Mouse (Mus musculus) liver, embryonic 14.5 days (tissue): ENCODE data around the gene Mrpl10. TPM values are rescaled to one million over a fixed set of nuclear protein-coding genes. Genes with fewer than 3 reads are reported as not detected.
A peak's percentile ranks its signal among the peaks of the same experiment; 100 is the strongest.

Experiments
- ATAC-seq: fragments of 200-750 bp; cut with Nextera tagmentation; 2 replicates; pipeline ENCODE4 v1.8.0; 2017; ENCODE audit warnings: moderate number of reproducible peaks, mild to moderate bottlenecking, moderate library complexity; ENCODE audit not compliant: insufficient read depth
- DNase-seq, 3 experiments: peaks; one replicate each; pipeline ENCODE4 v3.0.0-alpha.2; 2012 to 2013; ENCODE audit warnings: low read depth in 3 of 3, low spot score in 3 of 3
- H3K27ac ChIP-seq: fragments of 300-500 bp; sonication (generic); 2 replicates; pipeline ENCODE4 v1.5.1; 2014; ENCODE audit warnings: moderate library complexity, mild to moderate bottlenecking, control low read depth, inconsistent platforms
- H3K27me3 ChIP-seq: fragments of 300-500 bp; sonication (generic); 2 replicates; pipeline ENCODE4 v1.6.1; 2014; ENCODE audit warnings: mild to moderate bottlenecking, low read length, moderate library complexity; ENCODE audit not compliant: control insufficient read depth, insufficient read depth
- H3K36me3 ChIP-seq: fragments of 300-500 bp; sonication (generic); replicated peaks from 2 replicates; pipeline ENCODE4 v1.6.1; 2014; ENCODE audit warnings: low read depth; ENCODE audit not compliant: control insufficient read depth, insufficient read depth
- H3K4me1 ChIP-seq, 2 experiments: fragments of 200-500 bp in 1 of 2; fragments of 300-500 bp in 1 of 2; sonication (generic) in 1 of 2; replicated peaks; 2 replicates each; pipeline ENCODE4 v1.6.1; 2012 to 2014; ENCODE audit warnings: antibody characterized with exemption in 1 of 2, inconsistent platforms in 1 of 2, low read length in 1 of 2; ENCODE audit not compliant: control insufficient read depth in 2 of 2, insufficient read depth in 2 of 2
- H3K4me2 ChIP-seq: fragments of 300-500 bp; sonication (generic); 2 replicates; pipeline ENCODE4 v1.6.1; 2014; ENCODE audit warnings: low read depth, mild to moderate bottlenecking, control low read depth, moderate library complexity
- H3K4me3 ChIP-seq, 2 experiments: fragments of 200-500 bp in 1 of 2; fragments of 300-500 bp in 1 of 2; sonication (generic) in 1 of 2; 2 replicates each; pipeline ENCODE4 v1.5.1; 2012 to 2014; ENCODE audit warnings: low read depth in 2 of 2, low read length in 2 of 2, mild to moderate bottlenecking in 2 of 2, control low read depth in 1 of 2, inconsistent platforms in 1 of 2, moderate library complexity in 1 of 2; ENCODE audit not compliant: insufficient read depth in 1 of 2
- H3K9ac ChIP-seq: fragments of 300-500 bp; sonication (generic); replicated peaks from 2 replicates; pipeline ENCODE4 v1.6.1; 2014; ENCODE audit warnings: mild to moderate bottlenecking, control low read depth, moderate library complexity
- H3K9me3 ChIP-seq: fragments of 300-500 bp; sonication (generic); 2 replicates; pipeline ENCODE4 v1.6.1; 2016; ENCODE audit warnings: low read length, mixed read lengths; ENCODE audit not compliant: control insufficient read depth
- CTCF ChIP-seq: IDR thresholded peaks from 2 replicates; pipeline ENCODE4 v1.5.1; 2016; ENCODE audit warnings: antibody characterized with exemption, low read depth, control low read depth
- EP300 ChIP-seq: IDR thresholded peaks from 2 replicates; pipeline ENCODE4 v1.6.1; 2016; ENCODE audit warnings: antibody characterized with exemption, low read depth
- WGBS: fragments of 180-500 bp; shearing (Covaris S2); extraction: QIAGEN DNeasy Blood & Tissue Kit; methylation state at CpG from one replicate; pipeline ENCODE4 v1.1.7; 2014; ENCODE audit not compliant: insufficient replicate concordance; 5-methylcytosine and 5-hydroxymethylcytosine counted together
- polyA plus RNA-seq, 2 experiments: library from polyadenylated mRNA; depleted of rRNA in 1 of 2; stranded (reverse) in 1 of 2; unstranded in 1 of 2; fragments of >200 nt; fragmentation: Nextera tagmentation in 1 of 2; extraction: Ambion mirVana in 1 of 2; gene quantifications; 2 replicates each; pipeline versions ENCODE4 v1.2.1 to v1.2.3; 2012 to 2014

Gene Mrpl10
- polyA plus RNA-seq, 2 experiments: 29.1 to 34.9 TPM

DNA sequence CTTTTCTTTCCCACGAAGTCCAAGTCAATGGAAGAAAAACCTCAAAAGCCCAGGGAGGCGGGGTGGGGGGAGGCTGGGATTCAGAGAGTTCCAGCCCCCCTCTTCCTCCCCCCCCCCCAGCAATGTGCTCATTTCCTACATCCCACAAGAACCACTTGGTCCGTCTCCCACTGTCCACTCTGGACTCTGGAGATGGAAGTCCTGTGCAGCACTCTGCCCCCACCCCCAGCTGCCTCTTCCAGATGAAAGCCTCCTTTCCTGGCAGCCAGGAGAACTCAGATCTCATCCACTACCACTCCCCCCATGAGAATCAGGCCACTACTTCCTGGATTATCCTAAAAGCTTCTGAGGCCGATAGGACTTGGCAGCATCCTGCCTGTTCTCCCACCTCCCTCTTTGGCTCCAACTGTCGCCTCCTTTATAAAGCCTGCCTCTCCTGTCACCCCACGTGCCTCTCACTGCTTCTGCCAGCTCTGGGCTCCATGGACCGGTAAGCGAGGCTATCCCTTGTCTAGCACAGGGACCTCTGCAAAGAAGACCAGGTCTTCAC lies 28.2 kb upstream of the Mrpl10 start, which contains the start of gene Sp6:
Gene Sp6 (plus strand): TSS at position 274 of the 550 bp plus-strand sequence.
- H3K9ac ChIP-seq: no peak within 1 kb of the TSS
- no peak within 1 kb of the TSS for H3K4me3 ChIP-seq
- peaks cover 46% of the 10 kb centered on the region for H3K27me3 ChIP-seq
- TF ChIP-seq CTCF: no peak
- TF ChIP-seq EP300: no peak
- H3K9me3 ChIP-seq: no peaks in the 10 kb centered on the region
- 24% methylated on average over 8 of the region's 8 CpGs for WGBS
- H3K27ac ChIP-seq: no peak within 1 kb of the TSS
- ATAC-seq (no peak), DNase-seq (no peak)
- no peaks in the 10 kb centered on the region for H3K36me3 ChIP-seq
- no peak within 1 kb of the TSS for H3K4me2 ChIP-seq
- H3K4me1 ChIP-seq: no peaks in the 10 kb centered on the region

DNA sequence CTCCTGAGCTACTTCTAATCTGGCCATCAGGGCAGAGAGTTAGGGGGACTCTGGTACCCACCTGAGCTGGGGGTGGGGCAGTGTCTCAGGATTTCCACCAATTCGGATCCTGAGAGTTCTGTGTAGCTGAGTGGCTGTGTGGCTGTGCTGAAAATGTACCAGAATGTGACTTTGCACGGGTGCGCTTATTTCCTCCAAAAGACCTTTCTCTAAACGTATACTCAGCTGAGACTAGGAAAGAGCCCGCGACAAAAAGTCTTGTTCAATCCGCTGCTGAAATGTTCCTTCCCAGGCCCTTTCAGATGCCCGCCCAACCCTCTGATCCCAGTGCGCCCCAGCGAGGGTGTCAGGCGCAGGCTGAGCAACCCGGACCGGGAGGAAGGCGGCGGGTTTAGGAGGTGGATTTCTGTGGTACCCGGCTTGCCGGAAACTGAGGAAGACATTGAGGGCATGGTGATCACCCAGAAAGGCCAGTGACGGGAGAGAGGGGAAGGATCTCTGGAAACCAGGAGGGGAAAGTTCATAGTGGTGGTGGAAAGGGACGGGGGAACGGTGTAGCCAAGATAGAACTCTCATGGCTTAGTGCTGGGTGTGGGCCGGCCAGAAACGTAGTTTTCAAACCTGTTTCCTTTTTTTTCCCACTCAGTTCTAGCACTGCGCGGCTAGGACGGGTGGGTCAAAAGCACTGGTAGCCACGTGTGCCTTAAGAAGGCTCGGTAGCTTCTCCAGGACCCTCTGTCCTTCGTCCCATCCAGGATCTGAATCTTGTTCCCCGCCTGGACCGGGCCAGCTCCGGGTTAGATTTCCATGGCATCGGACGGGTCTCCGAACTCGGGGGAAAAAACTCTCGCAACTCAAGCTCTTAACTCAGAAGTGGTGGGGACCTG lies 23.4 kb upstream of the Mrpl10 start:
- H3K9ac ChIP-seq: no peak overlapping the region
- 2% methylated on average over 36 of the region's 36 CpGs for WGBS
- H3K27ac ChIP-seq: no peak overlapping the region
- no peak for ATAC-seq
- no peaks in the 10 kb centered on the region; a peak in 1 of 4 replicates for H3K4me1 ChIP-seq
- no peaks in the 10 kb centered on the region for H3K9me3 ChIP-seq
- peaks cover 81% of the 10 kb centered on the region for H3K27me3 ChIP-seq
- H3K36me3 ChIP-seq: no peaks in the 10 kb centered on the region
- TF ChIP-seq EP300: no peak
- TF ChIP-seq CTCF: no peak
- H3K4me2 ChIP-seq: no peak overlapping the region
- DNase-seq: no peak
- no peak overlapping the region for H3K4me3 ChIP-seq

DNA sequence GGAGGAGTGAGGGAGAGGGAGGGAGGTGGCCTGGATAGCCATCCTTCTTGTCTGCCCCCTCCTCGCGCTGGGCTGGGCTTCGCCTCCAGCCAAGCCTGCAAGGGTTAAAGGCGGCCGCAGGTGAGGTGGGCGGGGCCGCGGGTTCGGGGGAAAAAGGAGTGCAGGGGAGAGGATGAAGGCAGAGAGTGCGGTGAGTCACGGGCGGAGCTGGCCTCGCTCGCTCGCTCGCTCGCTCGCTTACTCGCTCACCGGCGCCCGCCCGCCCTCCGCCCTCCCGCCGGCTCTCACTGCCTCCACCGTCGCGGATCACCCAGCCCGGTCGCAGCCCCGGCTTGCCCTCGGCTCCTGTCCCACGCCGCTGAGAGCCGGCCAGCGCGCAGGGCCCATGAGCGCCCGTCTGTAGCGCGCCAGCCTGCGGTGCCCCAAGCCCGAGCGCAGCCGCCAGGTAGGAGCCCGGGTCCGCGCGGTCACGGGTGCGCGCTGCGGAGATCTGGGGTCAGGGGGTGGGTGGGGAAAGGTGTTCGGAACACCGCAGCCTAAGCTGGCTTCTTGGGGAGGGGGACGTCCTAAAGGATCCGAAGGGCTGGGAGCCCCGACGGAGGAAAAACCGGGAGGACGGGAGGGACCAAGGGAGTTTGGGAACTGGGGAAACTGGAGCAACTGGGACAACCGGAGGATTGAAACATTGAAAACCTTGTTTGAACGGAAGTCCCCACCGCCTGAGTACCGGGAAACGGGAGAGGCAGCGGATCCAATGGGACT lies 22.6 kb upstream of the Mrpl10 start:
- no peak for DNase-seq
- no peaks in the 10 kb centered on the region for H3K36me3 ChIP-seq
- 1% methylated on average over 63 of the region's 68 CpGs for WGBS
- H3K27me3 ChIP-seq: peaks cover 90% of the 10 kb centered on the region
- no peaks in the 10 kb centered on the region for H3K9me3 ChIP-seq
- peak overlapping the region; percentile 33; the same call in 1 of the 2 replicates for H3K4me2 ChIP-seq
- ATAC-seq: no peak
- H3K4me1 ChIP-seq: no peaks in the 10 kb centered on the region; a peak in 1 of 4 replicates
- no peak for TF ChIP-seq EP300
- no peak for TF ChIP-seq CTCF
- no peak overlapping the region for H3K9ac ChIP-seq
- peak overlapping the region in 1 of 2 experiments; percentile 8; a peak in 1 of 4 replicates for H3K4me3 ChIP-seq
- no peak overlapping the region for H3K27ac ChIP-seq

DNA sequence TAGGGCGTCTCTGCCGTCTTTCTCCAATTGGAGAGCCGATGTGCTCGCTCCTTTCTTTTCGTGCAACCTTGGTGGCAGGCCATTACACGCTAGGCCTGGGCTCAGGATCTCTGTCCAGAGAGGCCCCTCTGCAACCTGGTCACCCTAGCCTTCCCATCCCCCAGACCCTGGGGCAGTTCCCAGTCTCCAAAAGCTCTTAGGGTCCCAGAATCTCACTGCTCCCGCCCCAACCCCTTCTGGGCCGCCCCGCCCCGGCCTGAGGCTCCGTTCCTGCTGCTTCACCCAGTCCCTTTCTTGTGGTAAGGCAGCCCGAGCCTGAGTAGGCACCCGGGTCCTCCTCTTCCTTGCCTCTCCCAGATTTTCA lies 22.0 kb upstream of the Mrpl10 start:
- Histone ChIP-seq H3K27ac (no peak overlapping the region), H3K4me3 (no peak overlapping the region), H3K4me2 (no peak overlapping the region), H3K9ac (no peak overlapping the region), H3K36me3 (no peaks in the 10 kb centered on the region), H3K9me3 (no peaks in the 10 kb centered on the region), H3K27me3 (peaks cover 94% of the 10 kb centered on the region), H3K4me1 (no peaks in the 10 kb centered on the region; a peak in 1 of 4 replicates)
- no peak for ATAC-seq
- no peak for DNase-seq
- WGBS: 5% methylated on average over 13 of the region's 13 CpGs
- TF ChIP-seq EP300: no peak
